Mouse (Mus musculus) hindbrain, embryonic 10.5 days (tissue): ENCODE measurements at regions not wholly inside any gene's neighbourhood (a gene's known extent, or its start where the extent isn't known, plus 50 kb on each side); places are given as distances from the start of the nearest gene placed in this dataset.
"Not testable (repeated sequence)": the region's sequence is repeated elsewhere in the genome, so short reads cannot be mapped to it uniquely, and the experiment has no call there.

ENCODE experiments used
- DNase-seq: peaks from one replicate; pipeline ENCODE4 v3.0.0-alpha.2; 2017; ENCODE audit warnings: low spot score
- H3K27ac ChIP-seq: fragments of 300-500 bp; sonication (generic); 2 replicates; pipeline ENCODE4 v1.5.1; 2016; ENCODE audit warnings: mild to moderate bottlenecking, moderate library complexity
- H3K27me3 ChIP-seq: fragments of 300-500 bp; sonication (generic); 2 replicates; pipeline ENCODE4 v1.6.1; 2016; ENCODE audit warnings: mild to moderate bottlenecking; ENCODE audit not compliant: poor library complexity, insufficient read depth, severe bottlenecking
- H3K36me3 ChIP-seq: fragments of 300-500 bp; sonication (generic); 2 replicates; pipeline ENCODE4 v1.6.1; 2016; ENCODE audit warnings: mild to moderate bottlenecking, moderate library complexity
- H3K4me1 ChIP-seq: fragments of 300-500 bp; sonication (generic); replicated peaks from 2 replicates; pipeline ENCODE4 v1.6.1; 2016; ENCODE audit warnings: mild to moderate bottlenecking
- H3K4me3 ChIP-seq: fragments of 300-500 bp; sonication (generic); 2 replicates; pipeline ENCODE4 v1.5.1; 2016; ENCODE audit warnings: mild to moderate bottlenecking, moderate library complexity
- H3K9me3 ChIP-seq: fragments of 300-500 bp; sonication (generic); 2 replicates; pipeline ENCODE4 v1.6.1; 2016; ENCODE audit warnings: mild to moderate bottlenecking, moderate library complexity
- WGBS: fragments of 180-500 bp; shearing (Covaris S2); methylation state at CpG from one replicate; pipeline ENCODE4 v1.1.7; 2016; 5-methylcytosine and 5-hydroxymethylcytosine counted together

- H3K27ac ChIP-seq, result no peak overlapping the region
- no peak overlapping the region for H3K4me3 ChIP-seq
Measured at GRCm38 (mm10) chr4:89621260-89621659, 58.0 kb upstream of the Dmrta1 start.

GRCm38 (mm10) chr4:89604721-89605120 is 74.5 kb upstream of the Dmrta1 start:
- no peak for DNase-seq
- H3K9me3 ChIP-seq, result 0 out of 2 replicates have a peak, but pooled peaks cover 3% of the 10 kb centered on the region
- 67% methylated on average over 1 of the region's 1 CpGs for WGBS

More at GRCm38 (mm10) chr4:89621260-89621659, 58.0 kb upstream of the Dmrta1 start:
- 83% methylated on average over 7 of the region's 7 CpGs for WGBS
- Histone ChIP-seq H3K9me3 (no peaks in the 10 kb centered on the region), H3K36me3 (no peaks in the 10 kb centered on the region), H3K4me1 (no peaks in the 10 kb centered on the region), H3K27me3 (no peaks in the 10 kb centered on the region)
- no peak for DNase-seq

GRCm38 (mm10) chr4:89575529-89575928 is 103.7 kb upstream of the Dmrta1 start:
- no peak overlapping the region for H3K27ac ChIP-seq
- no peaks in the 10 kb centered on the region for H3K9me3 ChIP-seq
- H3K27me3 ChIP-seq, result no peaks in the 10 kb centered on the region
- H3K4me3 ChIP-seq, result no peak overlapping the region
- 33% methylated on average over 10 of the region's 10 CpGs for WGBS
- no peaks in the 10 kb centered on the region for H3K36me3 ChIP-seq
- DNase-seq, result peak; percentile 42
- H3K4me1 ChIP-seq, result no peaks in the 10 kb centered on the region

More at GRCm38 (mm10) chr4:89604721-89605120, 74.5 kb upstream of the Dmrta1 start:
- Histone ChIP-seq H3K27ac (no peak overlapping the region), H3K27me3 (no peaks in the 10 kb centered on the region), H3K4me1 (no peaks in the 10 kb centered on the region), H3K4me3 (no peak overlapping the region), H3K36me3 (no peaks in the 10 kb centered on the region)

- H3K27me3 ChIP-seq, result no peaks in the 10 kb centered on the region
- H3K4me1 ChIP-seq, result no peaks in the 10 kb centered on the region
- no peak overlapping the region for H3K4me3 ChIP-seq
- no peak overlapping the region for H3K27ac ChIP-seq
- H3K36me3 ChIP-seq, result no peaks in the 10 kb centered on the region
- WGBS, result 86% methylated on average over 7 of the region's 7 CpGs
- no peaks in the 10 kb centered on the region for H3K9me3 ChIP-seq
- DNase-seq, result no peak
Measured at GRCm38 (mm10) chr4:89554711-89555466, 124.3 kb upstream of the Dmrta1 start.

- 81% methylated on average over 6 of the region's 6 CpGs for WGBS
- Histone ChIP-seq H3K27me3 (no peaks in the 10 kb centered on the region), H3K36me3 (no peaks in the 10 kb centered on the region), H3K4me3 (no peak overlapping the region), H3K4me1 (no peaks in the 10 kb centered on the region), H3K9me3 (no peaks in the 10 kb centered on the region), H3K27ac (no peak overlapping the region)
- DNase-seq, result no peak
Measured at GRCm38 (mm10) chr4:89552556-89552955, 126.7 kb upstream of the Dmrta1 start.

GRCm38 (mm10) chr4:89550515-89550914 is 128.7 kb upstream of the Dmrta1 start:
- 80% methylated on average over 2 of the region's 2 CpGs for WGBS
- no peak overlapping the region for H3K4me3 ChIP-seq
- no peak overlapping the region for H3K27ac ChIP-seq
- no peaks in the 10 kb centered on the region for H3K9me3 ChIP-seq
- DNase-seq, result no peak
- H3K36me3 ChIP-seq, result no peaks in the 10 kb centered on the region
- H3K4me1 ChIP-seq, result no peaks in the 10 kb centered on the region
- H3K27me3 ChIP-seq, result no peaks in the 10 kb centered on the region

GRCm38 (mm10) chr4:89532462-89532861 is 146.8 kb upstream of the Dmrta1 start:
- 18% methylated on average over 4 of the region's 4 CpGs for WGBS

GRCm38 (mm10) chr4:89530050-89530911 is 149.0 kb upstream of the Dmrta1 start:
- Histone ChIP-seq H3K9me3 (no peaks in the 10 kb centered on the region), H3K27ac (no peak overlapping the region), H3K4me3 (no peak overlapping the region), H3K36me3 (no peaks in the 10 kb centered on the region), H3K27me3 (peaks cover 19% of the 10 kb centered on the region), H3K4me1 (no peaks in the 10 kb centered on the region)
- 89% methylated on average over 5 of the region's 5 CpGs for WGBS
- no peak for DNase-seq

More at GRCm38 (mm10) chr4:89532462-89532861, 146.8 kb upstream of the Dmrta1 start:
- Histone ChIP-seq H3K36me3 (no peaks in the 10 kb centered on the region), H3K4me3 (no peak overlapping the region), H3K27ac (no peak overlapping the region), H3K9me3 (no peaks in the 10 kb centered on the region), H3K27me3 (0 out of 2 replicates have a peak, but pooled peaks cover 8% of the 10 kb centered on the region), H3K4me1 (no peaks in the 10 kb centered on the region)
- peak; percentile 17 for DNase-seq

GRCm38 (mm10) chr4:89527966-89528365 is 151.3 kb upstream of the Dmrta1 start:
- Histone ChIP-seq H3K4me3 (no peak overlapping the region), H3K27me3 (peaks cover 32% of the 10 kb centered on the region), H3K9me3 (no peaks in the 10 kb centered on the region), H3K4me1 (peaks cover 4% of the 10 kb centered on the region; the same call in 1 of the 2 replicates), H3K36me3 (no peaks in the 10 kb centered on the region), H3K27ac (no peak overlapping the region)
- DNase-seq, result no peak
- WGBS, result 64% methylated on average over 1 of the region's 1 CpGs

GRCm38 (mm10) chr4:89527326-89527725 is 151.9 kb upstream of the Dmrta1 start:
- peaks cover 38% of the 10 kb centered on the region for H3K27me3 ChIP-seq
- no peaks in the 10 kb centered on the region for H3K36me3 ChIP-seq
- no peaks in the 10 kb centered on the region for H3K9me3 ChIP-seq
- DNase-seq, result no peak
- 77% methylated on average over 7 of the region's 7 CpGs for WGBS
- peaks cover 4% of the 10 kb centered on the region; the same call in 1 of the 2 replicates for H3K4me1 ChIP-seq
- no peak overlapping the region for H3K4me3 ChIP-seq
- H3K27ac ChIP-seq, result no peak overlapping the region

- H3K36me3 ChIP-seq, H3K4me1 ChIP-seq, H3K27ac ChIP-seq, H3K4me3 ChIP-seq, DNase-seq, H3K9me3 ChIP-seq: not testable (repeated sequence)
- 59% methylated on average over 4 of the region's 4 CpGs for WGBS
- peaks cover 40% of the 10 kb centered on the region for H3K27me3 ChIP-seq
Measured at GRCm38 (mm10) chr4:89525525-89525924, 153.7 kb upstream of the Dmrta1 start.

- DNase-seq, result peak; percentile 83
- Histone ChIP-seq H3K36me3 (no peaks in the 10 kb centered on the region), H3K4me3 (peak overlapping the region; percentile 55), H3K27ac (no peak overlapping the region), H3K27me3 (peaks cover 40% of the 10 kb centered on the region), H3K4me1 (peaks cover 4% of the 10 kb centered on the region; the same call in 1 of the 2 replicates), H3K9me3 (no peaks in the 10 kb centered on the region)
- 1% methylated on average over 40 of the region's 40 CpGs for WGBS
Measured at GRCm38 (mm10) chr4:89524260-89525200, 154.7 kb upstream of the Dmrta1 start.
